Mouse (Mus musculus) cerebellum, adult 2 months (tissue): Measurements from ENCODE around the gene Rasa2.

ENCODE experiments used
- CTCF ChIP-seq: fragments of 200-500 bp; IDR thresholded peaks from 2 replicates; pipeline ENCODE4 v1.5.1; 2011; ENCODE audit warnings: low read depth, mild to moderate bottlenecking, control low read depth, low read length, moderate library complexity, borderline replicate concordance; ENCODE audit not compliant: insufficient read depth
- POLR2A ChIP-seq: fragments of 200-500 bp; IDR thresholded peaks from 2 replicates; pipeline ENCODE4 v1.6.1; 2011; ENCODE audit warnings: low read length, control low read depth, borderline replicate concordance; ENCODE audit not compliant: insufficient read depth

GRCm38 (mm10) chr9:96533476-96533875, 97.9 kb downstream of the Rasa2 start:
- TF ChIP-seq CTCF (no peak), POLR2A (no peak)
